Mouse (Mus musculus) heart, embryonic 15.5 days (tissue): ENCODE measurements around the gene 4930583I09Rik. TPM values are rescaled to one million over a fixed set of nuclear protein-coding genes. Genes with fewer than 3 reads are reported as not detected.

Source experiments
- ATAC-seq: fragments of 200-750 bp; cut with Nextera tagmentation; replicated peaks from 2 replicates; pipeline ENCODE4 v1.8.0; 2017; ENCODE audit warnings: low read depth, moderate TSS enrichment; ENCODE audit not compliant: insufficient number of reproducible peaks, insufficient read depth, low FRiP score
- H3K27ac ChIP-seq: fragments of 300-500 bp; sonication (generic); 2 replicates; pipeline ENCODE4 v1.5.1; 2015; ENCODE audit warnings: mild to moderate bottlenecking, inconsistent platforms
- H3K27me3 ChIP-seq: fragments of 300-500 bp; sonication (generic); 2 replicates; pipeline ENCODE4 v1.6.1; 2015; ENCODE audit warnings: inconsistent platforms
- H3K36me3 ChIP-seq: fragments of 300-500 bp; sonication (generic); 2 replicates; pipeline ENCODE4 v1.6.1; 2015; ENCODE audit warnings: mild to moderate bottlenecking, inconsistent platforms
- H3K4me1 ChIP-seq: fragments of 300-500 bp; sonication (generic); replicated peaks from 2 replicates; pipeline ENCODE4 v1.6.1; 2015; ENCODE audit warnings: inconsistent platforms
- H3K4me2 ChIP-seq: fragments of 300-500 bp; sonication (generic); 2 replicates; pipeline ENCODE4 v1.6.1; 2015; ENCODE audit warnings: inconsistent platforms, mild to moderate bottlenecking, moderate library complexity
- H3K4me3 ChIP-seq: fragments of 300-500 bp; sonication (generic); 2 replicates; pipeline ENCODE4 v1.5.1; 2015; ENCODE audit warnings: mild to moderate bottlenecking, inconsistent platforms
- H3K9ac ChIP-seq: fragments of 300-500 bp; sonication (generic); 2 replicates; pipeline ENCODE4 v1.6.1; 2015; ENCODE audit warnings: mild to moderate bottlenecking, inconsistent platforms
- H3K9me3 ChIP-seq: fragments of 300-500 bp; sonication (generic); replicated peaks from 2 replicates; pipeline ENCODE4 v1.6.1; 2016; ENCODE audit warnings: inconsistent platforms
- WGBS: fragments of 180-500 bp; shearing (Covaris S2); methylation state at CpG from one replicate; pipeline ENCODE4 v1.1.7; 2015; ENCODE audit warnings: mixed read lengths; 5-methylcytosine and 5-hydroxymethylcytosine counted together
- polyA plus RNA-seq: library from polyadenylated mRNA; unstranded; fragments of >200 nt; fragmentation: Nextera tagmentation; extraction: Ambion mirVana; gene quantifications from 2 replicates; pipeline ENCODE4 v1.2.1, GENCODE M21; 2015

4930583I09Rik gene
- polyA plus RNA-seq: not detected in 2 replicates

- WGBS: 62% methylated on average over 6 of the region's 6 CpGs
These were observed at the start of gene 4930583I09Rik for GRCm38 (mm10) chr17:64835928-64836327. Gene 4930583I09Rik, minus strand, starts transcription at chr17:64836071.

GRCm38 (mm10) chr17:64876111-64876510 lies 40.2 kb upstream of the 4930583I09Rik start:
- no peak overlapping the region for H3K9ac ChIP-seq
- no peak overlapping the region for H3K4me3 ChIP-seq
- 83% methylated on average over 12 of the region's 12 CpGs for WGBS
- H3K4me2 ChIP-seq: no peak overlapping the region
- no peak overlapping the region for H3K27ac ChIP-seq
- H3K27me3 ChIP-seq: no peaks in the 10 kb centered on the region
- no peaks in the 10 kb centered on the region for H3K4me1 ChIP-seq
- H3K36me3 ChIP-seq: no peaks in the 10 kb centered on the region
- no peaks in the 10 kb centered on the region for H3K9me3 ChIP-seq
- no peak for ATAC-seq

More at GRCm38 (mm10) chr17:64835928-64836327, at the start of gene 4930583I09Rik:
- no peaks in the 10 kb centered on the region for H3K27me3 ChIP-seq
- H3K9me3 ChIP-seq: no peaks in the 10 kb centered on the region
- no peak within 1 kb of the TSS for H3K4me3 ChIP-seq
- no peak for ATAC-seq
- H3K4me2 ChIP-seq: no peak within 1 kb of the TSS
- no peaks in the 10 kb centered on the region for H3K4me1 ChIP-seq
- no peak within 1 kb of the TSS for H3K9ac ChIP-seq
- no peak within 1 kb of the TSS for H3K27ac ChIP-seq
- H3K36me3 ChIP-seq: no peaks in the 10 kb centered on the region

GRCm38 (mm10) chr17:64873651-64874072 lies 37.8 kb upstream of the 4930583I09Rik start:
- Histone ChIP-seq H3K4me1 (no peaks in the 10 kb centered on the region), H3K9me3 (no peaks in the 10 kb centered on the region), H3K36me3 (no peaks in the 10 kb centered on the region), H3K27ac (no peak overlapping the region), H3K4me2 (no peak overlapping the region), H3K4me3 (no peak overlapping the region), H3K27me3 (no peaks in the 10 kb centered on the region), H3K9ac (no peak overlapping the region)
- ATAC-seq: no peak
- 48% methylated on average over 4 of the region's 4 CpGs for WGBS

GRCm38 (mm10) chr17:64863817-64864216 lies 27.9 kb upstream of the 4930583I09Rik start:
- Histone ChIP-seq H3K9me3 (no peaks in the 10 kb centered on the region), H3K4me1 (no peaks in the 10 kb centered on the region), H3K4me2 (no peak overlapping the region), H3K27ac (no peak overlapping the region), H3K36me3 (no peaks in the 10 kb centered on the region), H3K4me3 (no peak overlapping the region), H3K27me3 (no peaks in the 10 kb centered on the region), H3K9ac (no peak overlapping the region)
- no peak for ATAC-seq
- 73% methylated on average over 4 of the region's 4 CpGs for whole genome bisulfite sequencing

GRCm38 (mm10) chr17:64860963-64861362 lies 25.1 kb upstream of the 4930583I09Rik start:
- H3K9me3 ChIP-seq: no peaks in the 10 kb centered on the region
- no peak overlapping the region for H3K4me3 ChIP-seq
- H3K27me3 ChIP-seq: no peaks in the 10 kb centered on the region
- H3K9ac ChIP-seq: no peak overlapping the region
- H3K36me3 ChIP-seq: no peaks in the 10 kb centered on the region
- WGBS: 50% methylated on average over 3 of the region's 3 CpGs
- no peak overlapping the region for H3K4me2 ChIP-seq
- no peak for ATAC-seq
- H3K27ac ChIP-seq: no peak overlapping the region
- no peaks in the 10 kb centered on the region for H3K4me1 ChIP-seq

- Histone ChIP-seq H3K9me3 (no peaks in the 10 kb centered on the region), H3K27me3 (no peaks in the 10 kb centered on the region), H3K9ac (no peak overlapping the region), H3K4me3 (no peak overlapping the region), H3K36me3 (no peaks in the 10 kb centered on the region), H3K4me2 (no peak overlapping the region), H3K27ac (no peak overlapping the region), H3K4me1 (no peaks in the 10 kb centered on the region)
- ATAC-seq: no peak
- 68% methylated on average over 6 of the region's 6 CpGs for WGBS
These were observed 23.0 kb upstream of the 4930583I09Rik start for GRCm38 (mm10) chr17:64858848-64859247.

GRCm38 (mm10) chr17:64848031-64848430 lies 12.2 kb upstream of the 4930583I09Rik start:
- no peak overlapping the region for H3K4me2 ChIP-seq
- ATAC-seq: no peak
- 65% methylated on average over 4 of the region's 4 CpGs for WGBS

GRCm38 (mm10) chr17:64846654-64847053 lies 10.8 kb upstream of the 4930583I09Rik start:
- no peak overlapping the region for H3K27ac ChIP-seq
- no peaks in the 10 kb centered on the region for H3K27me3 ChIP-seq
- no peaks in the 10 kb centered on the region for H3K9me3 ChIP-seq
- no peak overlapping the region for H3K4me2 ChIP-seq
- ATAC-seq: no peak
- H3K36me3 ChIP-seq: no peaks in the 10 kb centered on the region
- no peak overlapping the region for H3K9ac ChIP-seq
- H3K4me3 ChIP-seq: no peak overlapping the region
- no peaks in the 10 kb centered on the region for H3K4me1 ChIP-seq
- 73% methylated on average over 1 of the region's 1 CpGs for WGBS

More at GRCm38 (mm10) chr17:64848031-64848430, 12.2 kb upstream of the 4930583I09Rik start:
- Histone ChIP-seq H3K9ac (no peak overlapping the region), H3K27me3 (no peaks in the 10 kb centered on the region), H3K9me3 (no peaks in the 10 kb centered on the region), H3K4me3 (no peak overlapping the region), H3K36me3 (no peaks in the 10 kb centered on the region), H3K4me1 (no peaks in the 10 kb centered on the region), H3K27ac (no peak overlapping the region)

- no peak for ATAC-seq
- no peak overlapping the region for H3K4me2 ChIP-seq
- WGBS: 24% methylated on average over 7 of the region's 7 CpGs
These were observed 1.0 kb upstream of the 4930583I09Rik start for GRCm38 (mm10) chr17:64836892-64837291.

GRCm38 (mm10) chr17:64836352-64836751 lies 481 bp upstream of the 4930583I09Rik start:
- 82% methylated on average over 10 of the region's 10 CpGs for WGBS
- ATAC-seq: no peak
- no peak overlapping the region for H3K9ac ChIP-seq

More at GRCm38 (mm10) chr17:64836892-64837291, 1.0 kb upstream of the 4930583I09Rik start:
- Histone ChIP-seq H3K9me3 (no peaks in the 10 kb centered on the region), H3K27me3 (no peaks in the 10 kb centered on the region), H3K9ac (no peak overlapping the region), H3K4me1 (no peaks in the 10 kb centered on the region), H3K27ac (no peak overlapping the region), H3K36me3 (no peaks in the 10 kb centered on the region), H3K4me3 (no peak overlapping the region)

GRCm38 (mm10) chr17:64833906-64834490 lies 1.9 kb downstream of the 4930583I09Rik start:
- Histone ChIP-seq H3K4me2 (no peak overlapping the region), H3K27ac (no peak overlapping the region), H3K4me1 (no peaks in the 10 kb centered on the region), H3K27me3 (peaks cover 3% of the 10 kb centered on the region; the same call in 1 of the 2 replicates), H3K4me3 (no peak overlapping the region), H3K9ac (no peak overlapping the region), H3K9me3 (no peaks in the 10 kb centered on the region), H3K36me3 (no peaks in the 10 kb centered on the region)
- no peak for ATAC-seq
- WGBS: 80% methylated on average over 7 of the region's 7 CpGs

More at GRCm38 (mm10) chr17:64836352-64836751, 481 bp upstream of the 4930583I09Rik start:
- H3K9me3 ChIP-seq: no peaks in the 10 kb centered on the region
- H3K4me3 ChIP-seq: no peak overlapping the region
- no peak overlapping the region for H3K27ac ChIP-seq
- H3K4me1 ChIP-seq: no peaks in the 10 kb centered on the region
- H3K27me3 ChIP-seq: no peaks in the 10 kb centered on the region
- H3K4me2 ChIP-seq: no peak overlapping the region
- H3K36me3 ChIP-seq: no peaks in the 10 kb centered on the region

- no peak overlapping the region for H3K27ac ChIP-seq
- no peaks in the 10 kb centered on the region for H3K4me1 ChIP-seq
- no peak for ATAC-seq
- 83% methylated on average over 2 of the region's 2 CpGs for WGBS
- H3K9ac ChIP-seq: no peak overlapping the region
- H3K4me2 ChIP-seq: no peak overlapping the region
- H3K27me3 ChIP-seq: peaks cover 3% of the 10 kb centered on the region; the same call in 1 of the 2 replicates
- no peaks in the 10 kb centered on the region for H3K36me3 ChIP-seq
- H3K4me3 ChIP-seq: no peak overlapping the region
- no peaks in the 10 kb centered on the region for H3K9me3 ChIP-seq
These were observed 2.8 kb downstream of the 4930583I09Rik start for GRCm38 (mm10) chr17:64833071-64833470.
